In genomic region chr6:91852550-91852949, GRCm38 (mm10) we compare ENCODE assay signal across 10 mouse cellular contexts. TPM values are rescaled to one million over a fixed set of nuclear protein-coding genes. Genes with fewer than 3 reads are reported as not detected.
A peak's percentile ranks its signal among the peaks of the same experiment; 100 is the strongest.
DNase-seq lines count a peak whose midpoint lies in the region; ATAC-seq lines count a peak whose summit lies in the region.
"Had no signal": no experiment of that assay in that cellular context is flagged by ENCODE, and none has a peak within 500 bp of the region (broad histone marks: within the 10 kb centered on the region; RNA-seq: fewer than 3 reads in every experiment).

No protein-coding gene starts in this region.

- ATAC-seq in forebrain, embryonic 11.5 days (replicated peaks; ENCODE audit: low FRiP score), result 0 out of 2 replicates have a peak, but pooled peaks have one; percentile 56
- no peak for ATAC-seq in monocyte, adult 5-6 weeks (replicated peaks; ENCODE audit: insufficient number of reproducible peaks, low FRiP score, low TSS enrichment, poor library complexity, severe bottlenecking)

- H3K27ac ChIP-seq in forebrain, embryonic 11.5 days (ENCODE audit: low read depth, low read length), result no peak overlapping the region
- H3K27ac ChIP-seq: limb, embryonic 12.5 days; stomach, embryonic 15.5 days had no signal

- H3K4me1 ChIP-seq in forebrain, embryonic 11.5 days (replicated peaks; ENCODE audit: control insufficient read depth, insufficient read depth, low read length), result no peaks in the 10 kb centered on the region
- H3K4me1 ChIP-seq: limb, embryonic 12.5 days; stomach, embryonic 15.5 days had no signal

- H3K36me3 ChIP-seq in forebrain, embryonic 11.5 days (ENCODE audit: control insufficient read depth, insufficient read depth, low read length), result no peaks in the 10 kb centered on the region
- H3K36me3 ChIP-seq: limb, embryonic 12.5 days; stomach, embryonic 15.5 days had no signal

- WGBS in forebrain, embryonic 11.5 days, result 9% methylated on average over 2 of the region's 2 CpGs

- H3K27me3 ChIP-seq in forebrain, embryonic 11.5 days (ENCODE audit: control insufficient read depth, insufficient read depth, low read length), result no peaks in the 10 kb centered on the region
- H3K27me3 ChIP-seq: stomach, embryonic 15.5 days had no signal

- H3K9me3 ChIP-seq in forebrain, embryonic 11.5 days (ENCODE audit: control insufficient read depth, low read length), result no peaks in the 10 kb centered on the region
- H3K9me3 ChIP-seq: limb, embryonic 12.5 days; stomach, embryonic 15.5 days had no signal

- no peak overlapping the region for H3K9ac ChIP-seq in forebrain, embryonic 11.5 days (ENCODE audit: low read length)
- H3K9ac ChIP-seq: limb, embryonic 12.5 days; stomach, embryonic 15.5 days had no signal

- DNase-seq in frontal cortex, postnatal 36 days (ENCODE audit: low spot score in 2 of 2), result peak; percentile 21 to 43
- DNase-seq in frontal cortex, postnatal 14 days (ENCODE audit: low spot score in 2 of 2), result no peak
- DNase-seq in 3T3-L1 (ENCODE audit: low read depth, low spot score) (peak; percentile 66), WW6 (ENCODE audit: low read depth, low spot score) (peak; percentile 38)
- no peak for DNase-seq in forebrain, embryonic 11.5 days (ENCODE audit: low spot score)
- DNase-seq in kidney, postnatal 25 days, result peak; percentile 40 to 59
- DNase-seq in naive thymus-derived CD4-positive, alpha-beta T cell, adult 2 months (ENCODE audit: low read depth), result peak; percentile 58

- no peak overlapping the region for H3K4me3 ChIP-seq in forebrain, embryonic 11.5 days (ENCODE audit: low read depth, low read length)
- H3K4me3 ChIP-seq: limb, embryonic 12.5 days; stomach, embryonic 15.5 days had no signal

- no peak overlapping the region for H3K4me2 ChIP-seq in forebrain, embryonic 11.5 days (ENCODE audit: low read depth, low read length, severe bottlenecking)
- H3K4me2 ChIP-seq: limb, embryonic 12.5 days; stomach, embryonic 15.5 days had no signal

RNA-seq across cellular contexts. Expression of gene Ccdc174, which starts 25.3 kb away (rescaled TPM):
- polyA plus RNA-seq in forebrain, embryonic 11.5 days (2014; fragmentation: Nextera tagmentation; extraction: Ambion mirVana), result 41.4 and 47.7 TPM in 2 replicates
- total RNA-seq in monocyte, adult 5-6 weeks (2017), result 67.8 to 127 TPM (median 94.6 TPM) in 3 replicates

RNA-seq across cellular contexts. Expression of gene Grip2, which starts 25.5 kb away (rescaled TPM):
- polyA plus RNA-seq in forebrain, embryonic 11.5 days (2014; fragmentation: Nextera tagmentation; extraction: Ambion mirVana), result 0.52 and 0.55 TPM in 2 replicates
- total RNA-seq in monocyte, adult 5-6 weeks (2017), result not detected in 3 replicates

RNA-seq across cellular contexts. Expression of gene 4930590J08Rik, which starts 50.1 kb away (rescaled TPM):
- 0.68 and 0.73 TPM in 2 replicates for polyA plus RNA-seq in forebrain, embryonic 11.5 days (2014; fragmentation: Nextera tagmentation; extraction: Ambion mirVana)
- 0.43 to 2.3 TPM in 2 of 3 replicates, not detected in the other for total RNA-seq in monocyte, adult 5-6 weeks (2017)

Comparison
In these comparisons a context has a peak if more than half of its experiments do, and no peak if none do; other contexts are left out.
1. DNase-seq: peak in frontal cortex, postnatal 36 days (2 of 2), 3T3-L1 (single experiment), WW6 (single experiment), kidney, postnatal 25 days (2 of 2) and naive thymus-derived CD4-positive, alpha-beta T cell, adult 2 months (single experiment); none in frontal cortex, postnatal 14 days (0 of 2) and forebrain, embryonic 11.5 days (single experiment).